Mouse (Mus musculus): Measurements from ENCODE around the gene Bcl2l13. TPM values are rescaled to one million over a fixed set of nuclear protein-coding genes. Genes with fewer than 3 reads are reported as not detected.

Gene Bcl2l13
- total and polyA plus RNA-seq, 3 experiments, result 24.6 to 46.6 (median 25.5) TPM

- H3K79me2 ChIP-seq (replicated peaks; ENCODE audit: control insufficient read depth, extremely low read depth, insufficient read depth, poor library complexity, severe bottlenecking), result peaks cover 38% of the 10 kb centered on the region
- no peak; the same call in 1 of the 2 replicates for TF ChIP-seq IRF4 (IDR thresholded peaks at IDR 0.05; ENCODE audit: low read depth, low read length)
- TF ChIP-seq POLR2A (IDR thresholded peaks at IDR 0.05; ENCODE audit: low read depth, low read length), result no peak
- no peak for TF ChIP-seq POLR2AphosphoS2 (IDR thresholded peaks at IDR 0.05; ENCODE audit: low read depth, low read length)
- no peak for TF ChIP-seq ZNF384 (IDR thresholded peaks at IDR 0.05; ENCODE audit: low read depth, low read length)
- TF ChIP-seq SIN3A (IDR thresholded peaks at IDR 0.05; ENCODE audit: low read length), result no peak; the same call in 1 of the 2 replicates
- TF ChIP-seq UBTF (IDR thresholded peaks at IDR 0.05; ENCODE audit: low read depth, low read length), result no peak
- TF ChIP-seq CHD2 (IDR thresholded peaks at IDR 0.05; ENCODE audit: low read length), result peak; percentile 59; the same call in 1 of the 2 replicates
- no peak for TF ChIP-seq ZMIZ1 (IDR thresholded peaks at IDR 0.05; ENCODE audit: low read depth, low read length)
- H3K4me1 ChIP-seq (ENCODE audit: control insufficient read depth in 1 of 2, insufficient read depth in 2 of 2), result peaks cover 6 to 23% of the 10 kb centered on the region in 2 experiments; a peak in 3 of 4 replicates
- H3K36me3 ChIP-seq (replicated peaks in 1 of 2; ENCODE audit: control insufficient read depth in 1 of 2, insufficient read depth in 1 of 2, low read length in 1 of 2), result peaks cover 18 to 28% of the 10 kb centered on the region in 2 experiments
- peak overlapping the region; percentile 11 to 33 (median 11) for H3K4me3 ChIP-seq (replicated peaks in 1 of 3; ENCODE audit: low read depth in 2 of 3, low read length in 2 of 3, poor library complexity in 1 of 3)
- H3K27me3 ChIP-seq (replicated peaks), result no peaks in the 10 kb centered on the region
- H3K9me3 ChIP-seq (replicated peaks; ENCODE audit: low read length), result peaks cover 17% of the 10 kb centered on the region
- dilution Hi-C loops (cut with MboI; ENCODE audit: extremely low pct_ligation_motif_present, extremely low pct_unique_long_range_greater_than_20kb, low sequenced_read_pairs), result no loop called here
- no peak overlapping the region for H3K27ac ChIP-seq (ENCODE audit: insufficient read depth, low read depth)
- no peak for DNase-seq (ENCODE audit: extremely low read depth)
- peak overlapping the region; percentile 30; the same call in 1 of the 2 replicates for H3K9ac ChIP-seq (ENCODE audit: insufficient read depth, low read depth)
- in situ Hi-C loops (cut with MboI; ENCODE audit: low pct_ligation_motif_present, low pct_unique_long_range_greater_than_20kb, low sequenced_read_pairs), result no loop called here
- peak overlapping the region; percentile 78; the same call in 1 of the 2 replicates for H3K4me2 ChIP-seq (ENCODE audit: insufficient read depth, low read depth, poor library complexity, severe bottlenecking)
Measured at GRCm38 (mm10) chr6:120820144-120820543, 15.9 kb upstream of the Bcl2l13 start.

GRCm38 (mm10) chr6:120820941-120821340 lies 15.1 kb upstream of the Bcl2l13 start:
- Histone ChIP-seq H3K9ac (ENCODE audit: insufficient read depth, low read depth) (peak overlapping the region; percentile 88; the same call in 1 of the 2 replicates), H3K9me3 (replicated peaks; ENCODE audit: low read length) (peaks cover 17% of the 10 kb centered on the region), H3K79me2 (replicated peaks; ENCODE audit: control insufficient read depth, extremely low read depth, insufficient read depth, poor library complexity, severe bottlenecking) (peaks cover 38% of the 10 kb centered on the region), H3K4me3 (replicated peaks in 1 of 3; ENCODE audit: low read depth in 2 of 3, low read length in 2 of 3, poor library complexity in 1 of 3) (peak overlapping the region; percentile 48 to 99 (median 76)), H3K27me3 (replicated peaks) (no peaks in the 10 kb centered on the region), H3K36me3 (replicated peaks in 1 of 2; ENCODE audit: control insufficient read depth in 1 of 2, insufficient read depth in 1 of 2, low read length in 1 of 2) (peaks cover 18 to 28% of the 10 kb centered on the region in 2 experiments), H3K4me1 (ENCODE audit: control insufficient read depth in 1 of 2, insufficient read depth in 2 of 2) (peaks cover 6 to 23% of the 10 kb centered on the region in 2 experiments; a peak in 3 of 4 replicates), H3K27ac (ENCODE audit: insufficient read depth, low read depth) (no peak overlapping the region), H3K4me2 (ENCODE audit: insufficient read depth, low read depth, poor library complexity, severe bottlenecking) (peak overlapping the region; percentile 98)
- in situ Hi-C loops (cut with MboI; ENCODE audit: low pct_ligation_motif_present, low pct_unique_long_range_greater_than_20kb, low sequenced_read_pairs) (no loop called here), dilution Hi-C loops (cut with MboI; ENCODE audit: extremely low pct_ligation_motif_present, extremely low pct_unique_long_range_greater_than_20kb, low sequenced_read_pairs) (no loop called here)
- no peak for TF ChIP-seq JUND (conservative IDR thresholded peaks at IDR 0.05; ENCODE audit: low read depth, low read length)
- TF ChIP-seq ZMIZ1 (IDR thresholded peaks at IDR 0.05; ENCODE audit: low read depth, low read length), result no peak
- no peak for DNase-seq (ENCODE audit: extremely low read depth)

GRCm38 (mm10) chr6:120821715-120822114 lies 14.3 kb upstream of the Bcl2l13 start:
- peak overlapping the region; percentile 76 to 100 (median 99) for H3K4me3 ChIP-seq (replicated peaks in 1 of 3; ENCODE audit: low read depth in 2 of 3, low read length in 2 of 3, poor library complexity in 1 of 3)
- H3K9ac ChIP-seq (ENCODE audit: insufficient read depth, low read depth), result peak overlapping the region; percentile 88
- no peak for DNase-seq (ENCODE audit: extremely low read depth)
- dilution Hi-C loops (cut with MboI; ENCODE audit: extremely low pct_ligation_motif_present, extremely low pct_unique_long_range_greater_than_20kb, low sequenced_read_pairs), result no loop called here
- TF ChIP-seq IRF4 (IDR thresholded peaks at IDR 0.05; ENCODE audit: low read depth, low read length) (no peak), NRF1 (IDR thresholded peaks at IDR 0.05; ENCODE audit: low read depth, low read length) (no peak), MAX (IDR thresholded peaks at IDR 0.05; ENCODE audit: low read length) (no peak), CHD1 (IDR thresholded peaks at IDR 0.05; ENCODE audit: low read depth, low read length) (no peak), ZC3H11A (IDR thresholded peaks at IDR 0.05; ENCODE audit: low read depth, low read length) (no peak), PAX5 (IDR thresholded peaks at IDR 0.05; ENCODE audit: low read length) (no peak), ZMIZ1 (IDR thresholded peaks at IDR 0.05; ENCODE audit: low read depth, low read length) (no peak), JUND (conservative IDR thresholded peaks at IDR 0.05; ENCODE audit: low read depth, low read length) (no peak), KAT2A (IDR thresholded peaks at IDR 0.05; ENCODE audit: insufficient replicate concordance, low read length) (no peak), CTCF (conservative IDR thresholded peaks at IDR 0.05 in 1 of 2, IDR thresholded peaks at IDR 0.05 in 1 of 2; ENCODE audit: low read depth in 2 of 2, low read length in 2 of 2) (no peak), MAFK (IDR thresholded peaks at IDR 0.05; ENCODE audit: insufficient replicate concordance, low read length) (no peak), POLR2A (IDR thresholded peaks at IDR 0.05; ENCODE audit: low read depth, low read length) (no peak)
- H3K9me3 ChIP-seq (replicated peaks; ENCODE audit: low read length), result peaks cover 17% of the 10 kb centered on the region
- H3K4me1 ChIP-seq (ENCODE audit: control insufficient read depth in 1 of 2, insufficient read depth in 2 of 2), result peaks cover 6 to 23% of the 10 kb centered on the region in 2 experiments; a peak in 3 of 4 replicates
- peaks cover 18 to 28% of the 10 kb centered on the region in 2 experiments for H3K36me3 ChIP-seq (replicated peaks in 1 of 2; ENCODE audit: control insufficient read depth in 1 of 2, insufficient read depth in 1 of 2, low read length in 1 of 2)
- in situ Hi-C loops (cut with MboI; ENCODE audit: low pct_ligation_motif_present, low pct_unique_long_range_greater_than_20kb, low sequenced_read_pairs), result no loop called here
- H3K27me3 ChIP-seq (replicated peaks), result no peaks in the 10 kb centered on the region
- H3K79me2 ChIP-seq (replicated peaks; ENCODE audit: control insufficient read depth, extremely low read depth, insufficient read depth, poor library complexity, severe bottlenecking), result peaks cover 38% of the 10 kb centered on the region
- H3K4me2 ChIP-seq (ENCODE audit: insufficient read depth, low read depth, poor library complexity, severe bottlenecking), result peak overlapping the region; percentile 98
- H3K27ac ChIP-seq (ENCODE audit: insufficient read depth, low read depth), result no peak overlapping the region
